Mouse (Mus musculus): ENCODE results near the gene Lcn8. TPM values are rescaled to one million over a fixed set of nuclear protein-coding genes. Genes with fewer than 3 reads are reported as not detected.
"Not testable (repeated sequence)": the region's sequence is repeated elsewhere in the genome, so short reads cannot be mapped to it uniquely, and the experiment has no call there.

The Lcn8 gene
- polyA plus RNA-seq, 1 experiment from 2014 or later = not detected

DNA sequence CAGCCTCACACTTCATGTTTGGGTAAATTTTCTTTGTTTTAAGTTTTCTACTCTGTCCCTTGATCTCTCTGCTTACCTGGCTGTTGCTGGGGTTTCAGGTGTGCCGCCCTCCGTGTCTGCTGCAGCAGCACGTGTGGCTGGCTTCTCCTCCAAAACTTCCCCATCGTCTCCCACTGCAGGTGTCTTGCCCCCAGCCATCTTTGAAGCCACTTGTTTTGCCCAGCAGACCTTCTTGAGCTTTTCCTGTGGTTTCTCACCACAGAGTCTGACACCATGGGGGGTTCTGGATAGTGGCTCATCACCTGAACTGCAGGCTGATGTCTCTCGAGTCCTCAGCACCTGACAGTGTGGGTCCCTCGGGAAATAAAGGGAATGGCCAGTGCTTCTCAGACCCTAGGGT, 26.6 kb downstream of the Lcn8 start:
- 75% methylated on average over 6 of the region's 6 CpGs for WGBS
- Histone ChIP-seq H3K36me3 (no peaks in the 10 kb centered on the region), H3K4me1 (no peaks in the 10 kb centered on the region), H3K4me2 (no peak overlapping the region), H3K4me3 (no peak overlapping the region), H3K27ac (no peak overlapping the region), H3K27me3 (0 out of 2 replicates have a peak, but pooled peaks cover 1% of the 10 kb centered on the region), H3K9me3 (no peaks in the 10 kb centered on the region), H3K9ac (no peak overlapping the region)
- ATAC-seq (ENCODE audit: insufficient number of reproducible peaks, low FRiP score, low TSS enrichment, low read depth) = no peak

- H3K4me1 ChIP-seq = no peaks in the 10 kb centered on the region
- no peak for ATAC-seq (ENCODE audit: insufficient number of reproducible peaks, low FRiP score, low TSS enrichment, low read depth)
- H3K27ac ChIP-seq = no peak within 1 kb of the TSS
- H3K9ac ChIP-seq = no peak within 1 kb of the TSS
- H3K36me3 ChIP-seq = no peaks in the 10 kb centered on the region
- no peaks in the 10 kb centered on the region for H3K9me3 ChIP-seq
- WGBS = 67% methylated on average over 2 of the region's 2 CpGs
- H3K27me3 ChIP-seq = 0 out of 2 replicates have a peak, but pooled peaks cover 5% of the 10 kb centered on the region
- no peak within 1 kb of the TSS for H3K4me2 ChIP-seq
- H3K4me3 ChIP-seq = no peak within 1 kb of the TSS
Measured at GRCm38 (mm10) chr2:25682426-25682825, 29.5 kb downstream of the Lcn8 start, which contains the start of gene Lcn10. Gene Lcn10, plus strand, starts transcription at chr2:25682726.

DNA sequence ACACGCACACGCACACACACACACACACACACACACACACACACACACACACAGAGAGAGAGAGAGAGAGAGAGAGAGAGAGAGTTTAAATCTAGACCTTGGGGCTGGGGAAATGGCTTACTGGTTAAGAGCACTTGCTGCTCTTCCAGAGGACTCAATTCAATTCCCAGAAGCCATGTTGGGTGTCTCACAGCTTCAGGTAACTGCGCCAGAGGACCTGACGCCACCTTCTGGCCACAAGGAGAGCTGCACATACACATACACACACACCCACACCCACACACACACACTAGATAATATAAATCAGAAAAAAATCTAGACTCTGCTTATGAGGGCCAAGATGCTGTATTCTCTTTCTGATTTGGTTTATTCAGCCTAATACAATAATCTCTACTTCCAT, 34.0 kb downstream of the Lcn8 start:
- no peaks in the 10 kb centered on the region for H3K9me3 ChIP-seq
- no peak overlapping the region for H3K4me2 ChIP-seq
- no peak overlapping the region for H3K4me3 ChIP-seq
- no peak for ATAC-seq (ENCODE audit: insufficient number of reproducible peaks, low FRiP score, low TSS enrichment, low read depth)
- H3K27ac ChIP-seq = no peak overlapping the region
- H3K4me1 ChIP-seq = no peaks in the 10 kb centered on the region
- H3K36me3 ChIP-seq = no peaks in the 10 kb centered on the region
- H3K27me3 ChIP-seq = 0 out of 2 replicates have a peak, but pooled peaks cover 5% of the 10 kb centered on the region
- 67% methylated on average over 4 of the region's 4 CpGs for WGBS
- no peak overlapping the region for H3K9ac ChIP-seq

- Histone ChIP-seq H3K27me3 (no peaks in the 10 kb centered on the region), H3K4me1 (peaks cover 4% of the 10 kb centered on the region; the same call in 1 of the 2 replicates), H3K9me3 (no peaks in the 10 kb centered on the region), H3K4me3 (no peak overlapping the region), H3K36me3 (no peaks in the 10 kb centered on the region), H3K27ac (no peak overlapping the region), H3K9ac (no peak overlapping the region), H3K4me2 (no peak overlapping the region)
- no peak for ATAC-seq (ENCODE audit: insufficient number of reproducible peaks, low FRiP score, low TSS enrichment, low read depth)
Measured at GRCm38 (mm10) chr2:25694605-25695004, 41.7 kb downstream of the Lcn8 start.

DNA sequence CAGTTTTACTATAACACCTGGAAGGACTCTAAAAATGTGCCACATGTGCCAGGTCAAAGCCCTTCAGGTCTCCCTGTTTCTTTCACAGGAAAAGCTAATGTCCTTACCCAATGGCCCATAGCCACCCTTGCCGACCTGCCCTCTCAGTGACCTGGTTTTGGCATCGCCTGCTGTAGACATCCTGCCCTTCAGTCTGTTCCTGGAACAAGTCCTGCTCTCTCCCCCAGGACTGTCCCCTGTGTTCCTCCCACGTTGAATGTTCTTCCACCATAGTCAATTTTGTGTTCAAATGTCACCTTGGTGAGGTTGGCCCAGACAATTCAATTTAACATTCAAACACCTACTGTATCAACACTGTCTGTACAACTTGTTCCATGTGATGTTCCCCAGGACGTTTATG, 44.0 kb downstream of the Lcn8 start:
- 56% methylated on average over 4 of the region's 4 CpGs for WGBS
- H3K4me3 ChIP-seq = no peak overlapping the region
- no peaks in the 10 kb centered on the region for H3K36me3 ChIP-seq
- no peaks in the 10 kb centered on the region for H3K27me3 ChIP-seq
- peaks cover 4% of the 10 kb centered on the region; the same call in 1 of the 2 replicates for H3K4me1 ChIP-seq
- no peak overlapping the region for H3K27ac ChIP-seq
- H3K9me3 ChIP-seq = no peaks in the 10 kb centered on the region
- H3K9ac ChIP-seq = no peak overlapping the region
- ATAC-seq (ENCODE audit: insufficient number of reproducible peaks, low FRiP score, low TSS enrichment, low read depth) = no peak
- no peak overlapping the region for H3K4me2 ChIP-seq

DNA sequence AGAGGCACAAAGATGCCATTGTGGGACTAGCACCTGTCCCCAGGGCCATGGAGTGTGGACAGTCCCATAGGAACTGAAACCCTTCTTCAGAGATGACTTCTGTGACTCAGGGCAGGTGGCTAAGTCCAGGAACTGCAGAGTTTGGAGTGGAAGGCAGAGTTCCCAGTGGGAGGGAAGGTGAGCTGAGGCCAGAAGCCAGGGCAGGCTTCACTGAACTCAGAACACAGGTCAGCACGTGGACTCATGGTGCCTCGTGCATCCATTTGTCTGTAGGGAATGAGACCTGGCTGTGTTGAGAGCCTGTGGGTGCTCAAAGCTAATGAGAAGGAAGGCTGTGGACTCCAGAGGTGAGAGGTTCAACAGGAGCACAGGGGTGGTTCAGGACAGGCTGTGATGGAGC, 45.8 kb downstream of the Lcn8 start:
- Histone ChIP-seq H3K9me3 (no peaks in the 10 kb centered on the region), H3K36me3 (no peaks in the 10 kb centered on the region), H3K9ac (no peak overlapping the region), H3K27me3 (no peaks in the 10 kb centered on the region), H3K4me1 (peaks cover 4% of the 10 kb centered on the region; the same call in 1 of the 2 replicates), H3K4me2 (no peak overlapping the region), H3K4me3 (no peak overlapping the region), H3K27ac (no peak overlapping the region)
- no peak for ATAC-seq (ENCODE audit: insufficient number of reproducible peaks, low FRiP score, low TSS enrichment, low read depth)
- 79% methylated on average over 2 of the region's 2 CpGs for WGBS

- ATAC-seq (ENCODE audit: insufficient number of reproducible peaks, low FRiP score, low TSS enrichment, low read depth); H3K27ac ChIP-seq; H3K9ac ChIP-seq; H3K9me3 ChIP-seq; H3K36me3 ChIP-seq; H3K4me1 ChIP-seq; H3K4me2 ChIP-seq; H3K27me3 ChIP-seq; H3K4me3 ChIP-seq: not testable (repeated sequence)
- WGBS = 83% methylated on average over 3 of the region's 3 CpGs
Measured at GRCm38 (mm10) chr2:25699743-25700142, 46.8 kb downstream of the Lcn8 start, which contains the start of gene Obp2a. Gene Obp2a, plus strand, starts transcription at chr2:25700043.

DNA sequence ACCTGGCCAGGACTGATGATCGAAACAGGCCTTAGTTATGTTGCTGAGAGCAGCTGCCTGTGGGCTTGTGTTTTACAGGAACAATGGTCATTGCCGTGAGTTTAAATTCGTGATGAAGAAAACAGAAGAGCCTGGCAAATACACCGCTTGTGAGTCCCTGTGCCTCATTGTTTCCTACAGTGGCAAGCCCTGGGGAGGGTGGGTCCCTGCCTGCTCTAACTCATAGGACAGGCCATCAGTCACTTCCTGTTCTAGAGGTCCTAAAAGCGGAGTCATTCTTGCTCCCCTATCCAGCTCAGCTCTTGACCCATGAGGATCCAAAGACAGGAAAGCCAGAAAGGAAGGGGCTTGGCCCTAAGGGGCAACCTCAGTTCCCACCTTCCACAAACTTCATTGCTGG, 48.1 kb downstream of the Lcn8 start:
- H3K9me3 ChIP-seq = no peaks in the 10 kb centered on the region
- 71% methylated on average over 5 of the region's 5 CpGs for WGBS
- H3K27me3 ChIP-seq = no peaks in the 10 kb centered on the region
- H3K36me3 ChIP-seq = no peaks in the 10 kb centered on the region
- H3K27ac ChIP-seq = no peak overlapping the region
- H3K9ac ChIP-seq = no peak overlapping the region
- H3K4me3 ChIP-seq = no peak overlapping the region
- H3K4me2 ChIP-seq = no peak overlapping the region
- H3K4me1 ChIP-seq = no peaks in the 10 kb centered on the region
- ATAC-seq (ENCODE audit: insufficient number of reproducible peaks, low FRiP score, low TSS enrichment, low read depth) = no peak

DNA sequence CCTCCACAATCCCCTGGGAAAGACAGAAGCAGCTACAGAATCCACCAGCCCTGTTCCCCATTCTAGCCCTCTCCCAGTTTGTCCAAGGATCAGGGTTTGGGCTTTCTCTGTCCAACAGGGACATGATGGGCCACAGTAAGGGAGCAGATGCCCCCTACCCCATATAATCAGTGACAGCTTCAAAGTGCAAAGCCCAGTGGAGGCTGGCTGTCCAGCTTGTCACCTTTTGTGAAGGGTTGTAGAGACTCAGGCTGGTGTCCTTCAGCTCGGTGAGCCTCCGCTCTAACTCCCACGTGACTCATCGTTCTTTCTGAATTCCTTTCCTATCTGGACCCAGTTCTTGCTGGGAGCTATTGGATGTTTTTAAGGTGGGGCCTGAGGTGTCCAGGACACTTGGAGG, 50.8 kb downstream of the Lcn8 start:
- H3K9me3 ChIP-seq = no peaks in the 10 kb centered on the region
- no peak overlapping the region for H3K27ac ChIP-seq
- WGBS = 78% methylated on average over 4 of the region's 4 CpGs
- ATAC-seq (ENCODE audit: insufficient number of reproducible peaks, low FRiP score, low TSS enrichment, low read depth) = no peak
- peaks cover 11% of the 10 kb centered on the region for H3K4me1 ChIP-seq
- peaks cover 4% of the 10 kb centered on the region; the same call in 1 of the 2 replicates for H3K36me3 ChIP-seq
- no peaks in the 10 kb centered on the region for H3K27me3 ChIP-seq
- H3K4me2 ChIP-seq = no peak overlapping the region
- no peak overlapping the region for H3K9ac ChIP-seq
- H3K4me3 ChIP-seq = no peak overlapping the region

Other genes with a start within 250 kb of the Lcn8 start
- gene Fut7, start 229.9 kb upstream of the Lcn8 start, polyA plus RNA-seq (2015; fragmentation: Nextera tagmentation; extraction: Ambion mirVana) = 0.18 TPM in 1 of 2 replicates, not detected in the other
- 4.2 and 5.9 TPM in 2 replicates for gene Abca2, start 224.4 kb upstream of the Lcn8 start, polyA plus RNA-seq (2015; fragmentation: Nextera tagmentation; extraction: Ambion mirVana)
- 99.3 and 111 TPM in 2 replicates for gene Clic3, start 196.3 kb upstream of the Lcn8 start, polyA plus RNA-seq (2015; fragmentation: Nextera tagmentation; extraction: Ambion mirVana)
- gene Paxx, start 192.0 kb upstream of the Lcn8 start, polyA plus RNA-seq (2015; fragmentation: Nextera tagmentation; extraction: Ambion mirVana) = 49.9 and 56.9 TPM in 2 replicates
- gene Ptgds, start 183.1 kb upstream of the Lcn8 start, polyA plus RNA-seq (2015; fragmentation: Nextera tagmentation; extraction: Ambion mirVana) = 4.1 and 9.1 TPM in 2 replicates
- gene Lcn12, start 159.2 kb upstream of the Lcn8 start, polyA plus RNA-seq (2015; fragmentation: Nextera tagmentation; extraction: Ambion mirVana) = not detected in 2 replicates
- gene Fbxw5, start 152.4 kb upstream of the Lcn8 start, polyA plus RNA-seq (2015; fragmentation: Nextera tagmentation; extraction: Ambion mirVana) = 73.0 and 81.4 TPM in 2 replicates
- gene C8g, start 151.4 kb upstream of the Lcn8 start, polyA plus RNA-seq (2015; fragmentation: Nextera tagmentation; extraction: Ambion mirVana) = 4.6 and 5.6 TPM in 2 replicates
- gene Traf2, start 106.2 kb upstream of the Lcn8 start, polyA plus RNA-seq (2015; fragmentation: Nextera tagmentation; extraction: Ambion mirVana) = 34.4 and 35.7 TPM in 2 replicates
- 388 and 396 TPM in 2 replicates for gene Edf1, start 95.3 kb upstream of the Lcn8 start, polyA plus RNA-seq (2015; fragmentation: Nextera tagmentation; extraction: Ambion mirVana)
- gene Mamdc4, start 78.3 kb upstream of the Lcn8 start, polyA plus RNA-seq (2015; fragmentation: Nextera tagmentation; extraction: Ambion mirVana) = 0.81 and 6.0 TPM in 2 replicates
- gene Phpt1, start 77.9 kb upstream of the Lcn8 start, polyA plus RNA-seq (2015; fragmentation: Nextera tagmentation; extraction: Ambion mirVana) = 129 and 139 TPM in 2 replicates
- gene Ajm1, start 71.4 kb upstream of the Lcn8 start, polyA plus RNA-seq (2015; fragmentation: Nextera tagmentation; extraction: Ambion mirVana) = 0.29 and 0.44 TPM in 2 replicates
- gene Rabl6, start 44.6 kb upstream of the Lcn8 start, polyA plus RNA-seq (2015; fragmentation: Nextera tagmentation; extraction: Ambion mirVana) = 73.6 and 74.9 TPM in 2 replicates
- gene Ccdc183, start 35.4 kb upstream of the Lcn8 start, polyA plus RNA-seq (2015; fragmentation: Nextera tagmentation; extraction: Ambion mirVana) = 0.12 and 0.14 TPM in 2 replicates
- gene Tmem141, start 31.1 kb upstream of the Lcn8 start, polyA plus RNA-seq (2015; fragmentation: Nextera tagmentation; extraction: Ambion mirVana) = 27.3 and 28.7 TPM in 2 replicates
- 2.7 and 3.7 TPM in 2 replicates for gene Fcna, start 25.1 kb upstream of the Lcn8 start, polyA plus RNA-seq (2015; fragmentation: Nextera tagmentation; extraction: Ambion mirVana)
- not detected in 2 replicates for gene Lcn5, start 4.8 kb downstream of the Lcn8 start, polyA plus RNA-seq (2015; fragmentation: Nextera tagmentation; extraction: Ambion mirVana)
- not detected in 2 replicates for gene Lcn6, start 23.7 kb downstream of the Lcn8 start, polyA plus RNA-seq (2015; fragmentation: Nextera tagmentation; extraction: Ambion mirVana)
- not detected in 2 replicates for gene Lcn10, start 29.6 kb downstream of the Lcn8 start, polyA plus RNA-seq (2015; fragmentation: Nextera tagmentation; extraction: Ambion mirVana)
- gene Obp2a, start 46.9 kb downstream of the Lcn8 start, polyA plus RNA-seq (2015; fragmentation: Nextera tagmentation; extraction: Ambion mirVana) = not detected in 2 replicates
- gene Bmyc, start 53.6 kb downstream of the Lcn8 start, polyA plus RNA-seq (2015; fragmentation: Nextera tagmentation; extraction: Ambion mirVana) = 92.0 and 94.5 TPM in 2 replicates
- gene Obp2b, start 83.9 kb downstream of the Lcn8 start, polyA plus RNA-seq (2015; fragmentation: Nextera tagmentation; extraction: Ambion mirVana) = not detected in 2 replicates
- not detected in 2 replicates for gene Lcn3, start 112.4 kb downstream of the Lcn8 start, polyA plus RNA-seq (2015; fragmentation: Nextera tagmentation; extraction: Ambion mirVana)
- gene Lcn11, start 123.9 kb downstream of the Lcn8 start, polyA plus RNA-seq (2015; fragmentation: Nextera tagmentation; extraction: Ambion mirVana) = not detected in 2 replicates
- not detected in 2 replicates for gene Gm13539, start 129.1 kb downstream of the Lcn8 start, polyA plus RNA-seq (2015; fragmentation: Nextera tagmentation; extraction: Ambion mirVana)
- gene Glt6d1, start 162.7 kb downstream of the Lcn8 start, polyA plus RNA-seq (2015; fragmentation: Nextera tagmentation; extraction: Ambion mirVana) = not detected in 2 replicates
- not detected in 2 replicates for gene Lcn9, start 170.0 kb downstream of the Lcn8 start, polyA plus RNA-seq (2015; fragmentation: Nextera tagmentation; extraction: Ambion mirVana)
- gene Sohlh1, start 194.1 kb downstream of the Lcn8 start, polyA plus RNA-seq (2015; fragmentation: Nextera tagmentation; extraction: Ambion mirVana) = not detected in 2 replicates
- gene Kcnt1, start 210.6 kb downstream of the Lcn8 start, polyA plus RNA-seq (2015; fragmentation: Nextera tagmentation; extraction: Ambion mirVana) = 0.20 and 0.21 TPM in 2 replicates